ENCODE assay signal across 23 mouse cellular contexts in genomic region chr2:179080462-179081274, GRCm38 (mm10).
DNase-seq lines count a peak whose midpoint lies in the region; ATAC-seq and TF ChIP-seq lines count a peak whose summit lies in the region.
"Had no signal": no experiment of that assay in that cellular context is flagged by ENCODE, and none has a peak within 500 bp of the region (broad histone marks: within the 10 kb centered on the region; RNA-seq: fewer than 3 reads in every experiment).

No protein-coding gene starts in this region.

- no peak for TF ChIP-seq EP300 in liver, postnatal 0 days (IDR thresholded peaks at IDR 0.05; ENCODE audit: low read depth)

- H3K4me3 ChIP-seq in liver, adult 2 months (ENCODE audit: insufficient read depth, low read depth, low read length), result no peak overlapping the region
- H3K4me3 ChIP-seq in liver, postnatal 0 days (ENCODE audit: low read depth, low read length), result no peak overlapping the region
- H3K4me3 ChIP-seq in kidney, embryonic 16.5 days (ENCODE audit: low read length), result no peak overlapping the region
- H3K4me3 ChIP-seq: heart, embryonic 10.5 days; lung, embryonic 15.5 days; midbrain, embryonic 12.5 days had no signal

- peak; percentile 34 for DNase-seq in liver, adult 2 months (ENCODE audit: extremely low read depth, low read depth, low spot score)
- no peak for DNase-seq in liver, postnatal 0 days
- DNase-seq in kidney, adult 18-20 months, result peak; percentile 59
- DNase-seq in kidney, postnatal 4 days, result peak; percentile 8 to 39
- no peak for DNase-seq in adrenal gland, adult 8-10 months
- no peak for DNase-seq in layer of hippocampus, postnatal 10 days (ENCODE audit: low spot score in 2 of 2)
- DNase-seq: cerebellum, adult 11 months; cerebellum, adult 9-11 months; forebrain, postnatal 0 days; heart, postnatal 4 days; lung, postnatal 36 days; retina, postnatal 1 day; right cerebral cortex, postnatal 25 days; thymus, postnatal 25 days had no signal

- 66% methylated on average over 13 of the region's 13 CpGs for WGBS in liver, adult 2 months
- 58% methylated on average over 13 of the region's 13 CpGs for WGBS in liver, postnatal 0 days (ENCODE audit: insufficient replicate concordance)
- WGBS in kidney, embryonic 16.5 days, result 47% methylated on average over 13 of the region's 13 CpGs

- no peak overlapping the region for H3K9ac ChIP-seq in liver, adult 2 months (ENCODE audit: low read depth, low read length)
- no peak overlapping the region for H3K9ac ChIP-seq in liver, postnatal 0 days (replicated peaks)
- no peak overlapping the region for H3K9ac ChIP-seq in kidney, embryonic 16.5 days (replicated peaks; ENCODE audit: low read length)
- H3K9ac ChIP-seq: forebrain, postnatal 0 days; liver, embryonic 14.5 days; lung, embryonic 15.5 days; midbrain, embryonic 12.5 days had no signal

- no peak for TF ChIP-seq POLR2A in liver, adult 2 months (IDR thresholded peaks at IDR 0.05; ENCODE audit: extremely low read depth, insufficient read depth, low read length)

- no peak for ATAC-seq in liver, postnatal 0 days
- ATAC-seq in kidney, embryonic 16.5 days (ENCODE audit: low FRiP score, low TSS enrichment), result peak; percentile 74
- no peak for ATAC-seq in megakaryocyte-erythroid progenitor cell, adult 5-6 weeks (replicated peaks; ENCODE audit: low FRiP score, low TSS enrichment, poor library complexity, severe bottlenecking)
- ATAC-seq: CD4-positive, CD25-positive, alpha-beta regulatory T cell, adult 4 months; forebrain, postnatal 0 days; hindbrain, postnatal 0 days; intestine, embryonic 16.5 days had no signal

- H3K79me2 ChIP-seq in liver, adult 2 months (ENCODE audit: control insufficient read depth, insufficient read depth, low read length), result no peaks in the 10 kb centered on the region

- H3K27ac ChIP-seq in liver, adult 2 months (replicated peaks; ENCODE audit: insufficient read depth, low read depth, low read length), result no peak overlapping the region
- H3K27ac ChIP-seq in liver, postnatal 0 days (ENCODE audit: low read depth), result no peak overlapping the region
- no peak overlapping the region for H3K27ac ChIP-seq in kidney, embryonic 16.5 days (ENCODE audit: low read length)
- H3K27ac ChIP-seq: heart, embryonic 10.5 days; hindbrain, postnatal 0 days; liver, embryonic 14.5 days; lung, embryonic 15.5 days; midbrain, embryonic 12.5 days had no signal

- no peaks in the 10 kb centered on the region for H3K9me3 ChIP-seq in liver, postnatal 0 days (ENCODE audit: low read length)
- no peaks in the 10 kb centered on the region for H3K9me3 ChIP-seq in kidney, embryonic 16.5 days (ENCODE audit: low read length)
- H3K9me3 ChIP-seq: heart, embryonic 10.5 days; lung, embryonic 15.5 days; midbrain, embryonic 12.5 days had no signal

- H3K27me3 ChIP-seq in liver, adult 2 months (ENCODE audit: control insufficient read depth, insufficient read depth, low read length), result 0 out of 2 replicates have a peak, but pooled peaks cover 5% of the 10 kb centered on the region
- no peaks in the 10 kb centered on the region for H3K27me3 ChIP-seq in liver, postnatal 0 days (ENCODE audit: insufficient read depth, low read length)
- H3K27me3 ChIP-seq in kidney, embryonic 16.5 days (ENCODE audit: insufficient read depth, low read length), result no peaks in the 10 kb centered on the region
- H3K27me3 ChIP-seq: lung, embryonic 15.5 days had no signal

- no peak overlapping the region for H3K4me2 ChIP-seq in liver, postnatal 0 days (ENCODE audit: low read depth, low read length)
- H3K4me2 ChIP-seq in kidney, embryonic 16.5 days (replicated peaks; ENCODE audit: low read depth, low read length), result no peak overlapping the region
- H3K4me2 ChIP-seq: lung, embryonic 15.5 days; midbrain, embryonic 12.5 days had no signal

- H3K4me1 ChIP-seq in liver, adult 2 months (ENCODE audit: control insufficient read depth, insufficient read depth, low read length), result no peaks in the 10 kb centered on the region
- H3K4me1 ChIP-seq in liver, postnatal 0 days (ENCODE audit: insufficient read depth), result no peaks in the 10 kb centered on the region
- H3K4me1 ChIP-seq in kidney, embryonic 16.5 days (ENCODE audit: insufficient read depth, low read length), result peaks cover 5% of the 10 kb centered on the region; the same call in 1 of the 2 replicates
- H3K4me1 ChIP-seq: heart, embryonic 10.5 days; lung, embryonic 15.5 days had no signal

- no peaks in the 10 kb centered on the region for H3K36me3 ChIP-seq in liver, adult 2 months (ENCODE audit: control insufficient read depth, insufficient read depth, low read length)
- no peaks in the 10 kb centered on the region for H3K36me3 ChIP-seq in liver, postnatal 0 days (replicated peaks; ENCODE audit: insufficient read depth, low read length)
- no peaks in the 10 kb centered on the region for H3K36me3 ChIP-seq in kidney, embryonic 16.5 days (ENCODE audit: insufficient read depth, low read length)
- H3K36me3 ChIP-seq: heart, embryonic 10.5 days; lung, embryonic 15.5 days; midbrain, embryonic 12.5 days had no signal

- no peak for TF ChIP-seq CTCF in liver, adult 2 months (IDR thresholded peaks at IDR 0.05; ENCODE audit: low read depth, low read length)
- no peak for TF ChIP-seq CTCF in liver, postnatal 0 days (IDR thresholded peaks at IDR 0.05; ENCODE audit: low read depth)

Comparison
In these comparisons a context has a peak if more than half of its experiments do, and no peak if none do; other contexts are left out.
1. DNase-seq: peak in liver, adult 2 months (single experiment), kidney, adult 18-20 months (single experiment) and kidney, postnatal 4 days (2 of 2); none in liver, postnatal 0 days (single experiment), adrenal gland, adult 8-10 months (single experiment) and layer of hippocampus, postnatal 10 days (0 of 2).